Mouse (Mus musculus): ENCODE measurements around the gene Fbxo7. TPM values are rescaled to one million over a fixed set of nuclear protein-coding genes. Genes with fewer than 3 reads are reported as not detected.
"Not testable (repeated sequence)": the region's sequence is repeated elsewhere in the genome, so short reads cannot be mapped to it uniquely, and the experiment has no call there.

The Fbxo7 gene
- total RNA-seq (2017), result 20.7 and 22.0 TPM in 2 replicates

DNA sequence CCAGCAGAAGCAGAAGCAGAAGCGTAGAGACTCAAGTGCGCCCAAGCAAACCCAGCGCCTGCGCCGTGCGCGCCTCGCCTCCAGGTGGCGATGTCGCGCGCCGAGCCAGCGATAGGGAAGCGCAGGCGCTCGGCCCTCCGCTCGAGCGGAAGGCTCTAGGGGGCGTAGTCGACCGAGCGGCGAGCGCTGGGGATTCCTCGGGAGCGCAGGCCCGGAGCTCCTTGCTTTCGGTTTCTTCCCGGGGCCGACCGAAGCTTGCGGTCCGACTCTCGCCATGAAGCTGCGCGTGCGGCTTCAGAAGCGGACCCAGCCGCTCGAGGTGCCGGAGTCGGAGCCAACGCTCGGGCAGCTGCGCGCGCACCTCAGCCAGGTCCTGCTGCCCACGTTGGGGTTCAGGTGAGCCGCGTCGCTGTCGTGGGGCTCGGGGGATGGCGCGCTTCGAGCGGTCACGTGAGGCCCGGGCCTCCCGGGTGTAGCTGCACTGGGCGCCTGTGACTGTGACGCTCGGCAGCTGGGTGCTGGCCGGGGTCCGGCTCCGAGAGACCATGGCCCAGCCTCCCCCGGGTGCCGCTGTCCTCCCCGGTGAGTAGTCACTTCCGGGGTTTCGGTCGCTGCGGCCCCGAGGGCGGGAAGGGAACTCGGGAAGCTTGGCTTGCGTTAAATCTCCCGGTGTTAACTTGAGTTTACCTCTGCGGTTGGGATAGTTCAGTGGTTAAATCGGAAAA, at the start of gene Fbxo7:
Fbxo7 (plus strand) TSS at position 224 of the 725 bp plus-strand sequence.
- peak; percentile 95 for ATAC-seq (ENCODE audit: extremely low read depth, insufficient number of reproducible peaks, low FRiP score, poor library complexity, severe bottlenecking)

DNA sequence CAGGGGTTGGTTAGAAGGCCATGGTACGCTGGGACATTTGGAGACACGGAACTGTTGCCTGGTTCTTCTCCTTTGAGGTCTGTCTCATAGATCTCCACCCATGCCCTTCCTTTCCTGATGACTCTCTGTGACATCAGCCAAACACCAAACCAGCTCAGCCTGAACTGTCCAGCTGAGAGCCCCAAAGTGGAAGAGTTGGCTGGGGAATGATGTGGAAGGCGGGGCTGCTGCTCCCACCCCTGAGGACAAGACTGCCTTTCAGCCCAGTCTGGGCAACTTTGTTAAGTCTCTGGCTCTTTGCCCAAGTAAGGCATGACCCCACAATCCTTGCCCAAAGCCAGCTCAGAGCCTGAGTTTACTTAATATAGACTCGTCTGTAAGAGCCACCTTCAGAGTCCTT, 48.9 kb upstream of the Fbxo7 start:
- no peak for ATAC-seq (ENCODE audit: extremely low read depth, insufficient number of reproducible peaks, low FRiP score, poor library complexity, severe bottlenecking)

DNA sequence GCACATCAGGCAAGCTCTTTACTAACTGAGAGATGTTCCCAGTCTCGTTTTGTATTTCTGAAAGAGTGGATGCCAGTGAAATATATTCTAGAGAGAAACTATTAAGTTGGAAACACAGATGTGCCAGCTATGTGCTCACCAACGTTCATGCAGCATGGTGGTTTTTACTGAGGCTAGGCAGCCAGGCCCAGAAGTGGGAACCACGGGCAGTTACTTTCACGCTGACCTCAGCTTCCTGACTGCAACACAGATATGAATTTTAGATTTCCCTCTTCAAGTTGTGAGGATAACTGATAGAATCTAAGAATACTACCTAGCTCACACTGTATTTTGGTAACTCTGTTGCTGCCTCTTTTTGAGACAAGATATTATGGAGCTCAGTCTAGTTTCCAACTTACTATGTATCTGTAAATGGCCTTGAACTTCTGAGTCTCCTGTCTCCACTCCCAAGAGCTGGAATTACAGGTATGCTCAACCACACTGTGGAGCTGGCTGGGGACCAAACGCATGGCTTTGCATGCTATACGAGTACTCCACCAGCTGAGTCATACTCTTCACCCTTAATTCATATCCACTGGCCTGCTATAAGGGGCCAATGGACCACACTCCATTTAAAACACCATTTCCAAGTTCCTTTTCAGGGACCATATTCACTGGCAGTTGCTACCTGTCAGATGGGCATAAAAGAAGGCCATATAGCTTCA, 32.2 kb upstream of the Fbxo7 start:
- ATAC-seq (ENCODE audit: extremely low read depth, insufficient number of reproducible peaks, low FRiP score, poor library complexity, severe bottlenecking), result no peak

DNA sequence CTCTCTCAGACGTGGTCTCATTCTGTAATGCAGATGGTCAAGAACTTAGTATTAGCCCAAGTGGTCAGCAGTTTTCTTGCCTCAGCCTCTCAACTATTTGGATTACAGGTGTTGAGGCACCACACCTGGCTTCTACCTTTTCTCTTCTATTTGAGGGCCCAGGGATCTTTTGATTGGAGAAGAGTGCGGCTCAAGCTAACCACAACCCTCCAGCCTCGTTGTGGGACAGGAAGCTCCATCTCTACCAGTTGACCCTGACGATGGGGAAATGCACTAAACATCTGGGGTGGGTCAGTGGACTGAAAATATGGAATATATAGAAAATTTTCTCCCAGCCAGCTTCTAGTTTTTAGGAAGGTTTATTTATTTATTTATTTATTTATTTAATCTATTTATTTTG, 29.4 kb upstream of the Fbxo7 start:
- no peak for ATAC-seq (ENCODE audit: extremely low read depth, insufficient number of reproducible peaks, low FRiP score, poor library complexity, severe bottlenecking)

- no peak for ATAC-seq (ENCODE audit: extremely low read depth, insufficient number of reproducible peaks, low FRiP score, poor library complexity, severe bottlenecking)
Observed at GRCm38 (mm10) chr10:85993836-85994235, 27.9 kb upstream of the Fbxo7 start.

- no peak for ATAC-seq (ENCODE audit: extremely low read depth, insufficient number of reproducible peaks, low FRiP score, poor library complexity, severe bottlenecking)
Observed at GRCm38 (mm10) chr10:85994543-85995104, 27.1 kb upstream of the Fbxo7 start.

GRCm38 (mm10) chr10:86000447-86000846, 21.3 kb upstream of the Fbxo7 start:
- ATAC-seq (ENCODE audit: extremely low read depth, insufficient number of reproducible peaks, low FRiP score, poor library complexity, severe bottlenecking), result no peak

DNA sequence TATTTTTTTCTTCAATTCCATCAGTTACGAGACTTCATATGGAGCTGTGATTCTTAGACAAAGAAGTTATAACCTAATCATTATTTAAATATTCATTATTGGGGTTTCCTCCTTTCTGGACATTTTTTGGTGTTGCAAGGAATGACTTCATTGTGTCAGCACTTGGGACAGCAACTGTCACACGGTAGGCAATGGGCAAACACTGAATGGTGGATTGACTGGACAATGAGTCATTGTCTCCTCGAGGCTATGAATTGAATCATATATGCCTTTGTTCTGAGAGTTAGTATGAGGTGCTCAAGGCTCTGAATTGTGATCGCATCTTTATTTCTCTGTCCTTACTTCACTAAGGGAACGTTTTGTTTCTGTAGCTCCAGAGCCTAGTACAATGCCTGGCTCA, 15.3 kb upstream of the Fbxo7 start:
- ATAC-seq (ENCODE audit: extremely low read depth, insufficient number of reproducible peaks, low FRiP score, poor library complexity, severe bottlenecking), result no peak

DNA sequence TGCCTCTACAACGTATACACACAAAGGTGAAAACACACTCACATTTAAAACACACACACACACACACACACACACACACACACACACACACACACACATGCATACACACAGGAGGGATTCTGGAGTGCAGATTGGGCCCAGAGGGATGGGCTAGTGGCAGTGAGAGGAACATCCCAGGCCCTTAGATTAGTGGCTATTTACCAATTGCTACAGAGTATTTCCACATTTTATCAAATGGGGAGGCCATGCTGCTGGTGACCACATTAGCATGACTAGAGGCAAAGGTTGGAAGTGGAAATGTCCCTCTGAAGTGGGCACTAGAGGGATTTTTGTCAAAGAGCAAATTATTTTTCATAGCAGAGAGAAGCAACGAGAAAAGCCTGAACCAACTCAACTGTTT, 12.1 kb upstream of the Fbxo7 start:
- ATAC-seq (ENCODE audit: extremely low read depth, insufficient number of reproducible peaks, low FRiP score, poor library complexity, severe bottlenecking), result no peak

GRCm38 (mm10) chr10:86010636-86011035, 11.1 kb upstream of the Fbxo7 start:
- ATAC-seq (ENCODE audit: extremely low read depth, insufficient number of reproducible peaks, low FRiP score, poor library complexity, severe bottlenecking), result no peak

DNA sequence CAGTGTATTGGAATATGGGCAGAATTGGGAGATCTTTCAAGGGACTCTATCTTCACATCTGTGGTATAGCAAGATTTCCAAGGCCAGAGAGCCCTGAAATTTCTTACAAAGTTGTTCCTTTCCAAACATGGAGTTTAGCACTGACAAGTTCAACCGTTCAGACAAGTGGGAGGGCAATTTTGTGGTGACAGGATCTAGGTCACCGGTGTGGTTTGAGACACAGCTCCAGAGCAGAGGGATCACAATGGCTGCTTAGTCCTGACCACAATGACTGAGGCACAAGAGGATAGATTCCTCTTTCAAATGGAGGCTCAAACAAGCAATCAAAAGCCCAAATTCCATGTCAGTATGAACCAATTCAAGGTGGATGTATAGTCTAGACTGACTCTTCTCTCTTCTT, 10.6 kb upstream of the Fbxo7 start:
- ATAC-seq (ENCODE audit: extremely low read depth, insufficient number of reproducible peaks, low FRiP score, poor library complexity, severe bottlenecking), result no peak

DNA sequence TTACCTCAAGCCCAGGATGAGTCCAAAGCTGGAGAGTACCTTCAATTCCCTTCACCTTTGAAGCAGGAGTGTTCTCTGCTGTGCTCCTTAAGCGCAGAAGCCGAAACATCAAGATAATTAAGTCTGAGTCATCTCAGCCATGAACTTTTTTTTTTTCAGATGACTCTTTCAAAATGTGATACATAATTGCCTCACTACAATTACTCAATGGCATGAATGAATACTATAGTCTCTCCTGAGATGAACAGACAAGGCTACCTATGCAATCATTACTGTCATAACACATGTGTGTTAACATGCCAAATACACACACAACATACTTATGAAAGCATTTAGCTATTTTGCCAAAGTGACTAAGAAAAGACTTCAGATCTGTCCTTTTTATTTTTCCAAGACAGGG, 10.0 kb upstream of the Fbxo7 start, which contains the start of gene Bpifc:
Bpifc (minus strand) TSS at position 115 of the 400 bp plus-strand sequence.
- ATAC-seq (ENCODE audit: extremely low read depth, insufficient number of reproducible peaks, low FRiP score, poor library complexity, severe bottlenecking), result no peak

DNA sequence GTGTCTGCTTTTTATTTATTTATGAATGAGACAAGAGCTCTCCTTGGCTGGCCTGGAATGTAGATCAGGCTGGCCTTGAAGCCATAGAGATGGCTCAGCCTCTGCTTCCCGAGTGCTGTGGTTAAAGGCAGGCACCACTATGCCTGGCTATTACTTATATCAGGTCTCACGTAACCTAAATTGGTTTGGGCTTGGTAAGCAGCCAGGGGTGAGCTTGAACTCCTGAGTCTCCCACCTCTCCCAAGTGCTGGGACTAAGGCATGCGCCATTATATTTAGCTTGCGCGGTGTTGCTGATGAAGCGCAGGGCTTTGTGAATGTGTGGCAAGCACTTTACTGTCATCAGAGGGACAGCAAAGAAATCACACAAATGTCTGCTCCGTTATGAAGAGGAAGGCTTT, 4.0 kb upstream of the Fbxo7 start:
- ATAC-seq (ENCODE audit: extremely low read depth, insufficient number of reproducible peaks, low FRiP score, poor library complexity, severe bottlenecking), result no peak

DNA sequence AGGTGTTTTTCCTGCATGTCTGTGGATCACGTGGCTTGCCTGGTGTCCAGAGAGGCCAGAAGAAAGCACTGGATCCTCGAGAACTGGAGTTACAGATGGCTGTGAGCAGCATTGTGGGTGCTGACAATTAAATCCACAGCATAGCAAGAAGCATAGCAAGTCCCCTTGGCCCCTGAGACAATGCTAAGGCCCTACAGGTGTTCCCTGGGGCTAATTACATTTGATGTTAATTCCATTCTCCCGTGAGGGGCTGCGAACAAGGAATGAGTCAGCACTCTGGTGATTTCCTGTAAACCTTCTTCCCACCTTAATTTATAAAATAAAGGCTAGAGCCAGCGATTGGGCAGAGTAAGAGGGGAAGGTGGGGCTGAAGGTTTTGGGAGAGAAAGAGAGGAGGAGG, 3.0 kb upstream of the Fbxo7 start:
- no peak for ATAC-seq (ENCODE audit: extremely low read depth, insufficient number of reproducible peaks, low FRiP score, poor library complexity, severe bottlenecking)

DNA sequence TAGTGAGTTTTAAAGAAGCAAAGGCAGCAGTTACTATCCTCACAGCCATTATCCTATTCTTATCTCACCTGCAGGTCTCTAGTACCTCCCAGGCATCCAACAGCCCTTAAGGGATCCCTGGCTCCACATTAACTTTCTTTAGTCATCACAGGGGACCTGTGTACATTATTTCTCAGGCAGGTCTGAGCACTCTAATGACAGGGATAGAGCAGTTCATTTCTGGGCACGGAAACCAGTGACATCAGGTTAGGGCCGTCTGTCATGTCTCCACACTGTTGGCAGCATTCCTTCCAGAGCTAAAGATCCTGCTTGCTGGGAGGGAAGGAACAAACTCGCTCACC, 394 bp upstream of the Fbxo7 start:
- peak; percentile 8; the same call in 1 of the 2 replicates for ATAC-seq (ENCODE audit: extremely low read depth, insufficient number of reproducible peaks, low FRiP score, poor library complexity, severe bottlenecking)

GRCm38 (mm10) chr10:86022474-86022816, 673 bp downstream of the Fbxo7 start:
- ATAC-seq (ENCODE audit: extremely low read depth, insufficient number of reproducible peaks, low FRiP score, poor library complexity, severe bottlenecking), result 0 out of 2 replicates have a peak, but pooled peaks have one; percentile 3

DNA sequence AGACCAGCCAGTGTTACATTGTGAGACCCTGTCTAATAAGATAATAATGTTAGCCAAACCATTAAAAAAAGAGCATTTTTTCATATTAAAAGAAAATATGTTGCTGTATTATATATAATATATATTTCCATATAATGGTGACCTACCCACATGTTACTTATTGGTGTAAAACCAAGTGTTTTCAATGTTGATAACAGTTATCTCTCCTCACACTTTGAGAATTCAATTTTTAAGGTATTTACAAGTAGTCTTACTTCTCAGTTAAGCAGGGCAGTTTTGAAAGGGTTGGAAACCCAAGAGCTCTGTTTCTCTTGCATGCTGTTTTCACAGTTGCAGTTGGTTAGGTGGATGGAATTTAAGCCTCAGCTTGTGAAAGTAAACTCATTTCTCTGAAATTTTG, 1.4 kb downstream of the Fbxo7 start:
- no peak for ATAC-seq (ENCODE audit: extremely low read depth, insufficient number of reproducible peaks, low FRiP score, poor library complexity, severe bottlenecking)

- no peak for ATAC-seq (ENCODE audit: extremely low read depth, insufficient number of reproducible peaks, low FRiP score, poor library complexity, severe bottlenecking)
Observed at GRCm38 (mm10) chr10:86025906-86026305, 4.1 kb downstream of the Fbxo7 start.

DNA sequence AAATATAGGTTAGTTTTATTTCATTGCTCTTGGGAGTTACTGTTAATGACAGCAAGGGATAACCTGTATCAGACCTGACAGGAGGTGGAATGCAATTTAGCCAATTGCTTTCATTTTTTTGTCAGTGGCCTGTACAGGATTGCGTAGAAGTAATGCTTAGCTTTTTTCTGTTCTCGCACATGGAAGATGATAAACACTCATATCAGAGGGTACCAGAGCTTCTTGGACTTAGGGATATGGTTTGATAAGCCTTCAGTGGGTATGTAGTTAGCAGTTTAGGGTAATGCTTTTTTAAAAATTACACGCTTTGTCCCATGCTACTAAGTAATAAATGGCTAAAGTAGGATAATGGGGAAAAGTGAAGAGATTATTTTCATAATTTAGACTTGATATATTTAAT, 4.6 kb downstream of the Fbxo7 start:
- no peak for ATAC-seq (ENCODE audit: extremely low read depth, insufficient number of reproducible peaks, low FRiP score, poor library complexity, severe bottlenecking)

DNA sequence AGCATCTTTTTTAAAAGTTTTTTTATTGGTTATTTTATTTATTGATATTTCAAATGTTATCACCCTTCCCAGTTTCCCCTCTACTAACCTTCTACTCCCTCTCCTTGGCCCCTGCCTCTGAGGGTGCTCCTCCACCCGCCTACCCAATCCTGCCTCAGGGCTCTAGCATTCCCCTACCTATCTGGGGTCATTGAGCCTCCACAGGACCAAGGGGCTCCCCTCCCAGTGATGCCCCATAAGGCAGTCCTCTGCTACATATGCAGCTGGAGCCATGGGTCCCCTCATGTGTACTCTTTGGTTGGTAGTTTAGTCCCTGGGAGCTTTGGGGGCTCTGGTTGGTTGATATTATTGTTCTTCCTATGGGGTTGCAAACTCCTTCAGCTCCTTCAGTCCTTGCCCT, 5.0 kb downstream of the Fbxo7 start:
- not testable (repeated sequence) for ATAC-seq (ENCODE audit: extremely low read depth, insufficient number of reproducible peaks, low FRiP score, poor library complexity, severe bottlenecking)

All from neutrophil, adult 5-6 weeks (primary cell).